Mouse (Mus musculus) hindbrain, embryonic 12.5 days (tissue): ENCODE measurements at regions not wholly inside any gene's neighbourhood (a gene's known extent, or its start where the extent isn't known, plus 50 kb on each side); places are given as distances from the start of the nearest gene placed in this dataset.

Experiments used
- ATAC-seq: fragments of 200-750 bp; cut with Nextera tagmentation; 2 replicates; pipeline ENCODE4 v1.8.0; 2017; ENCODE audit warnings: moderate TSS enrichment; ENCODE audit not compliant: low FRiP score
- H3K27ac ChIP-seq: fragments of 300-500 bp; sonication (generic); 2 replicates; pipeline ENCODE4 v1.5.1; 2016; ENCODE audit warnings: mild to moderate bottlenecking
- H3K27me3 ChIP-seq: fragments of 300-500 bp; sonication (generic); 2 replicates; pipeline ENCODE4 v1.6.1; 2016; ENCODE audit warnings: mild to moderate bottlenecking
- H3K36me3 ChIP-seq: fragments of 300-500 bp; sonication (generic); 2 replicates; pipeline ENCODE4 v1.6.1; 2016; ENCODE audit warnings: mild to moderate bottlenecking
- H3K4me1 ChIP-seq: fragments of 300-500 bp; sonication (generic); 2 replicates; pipeline ENCODE4 v1.6.1; 2016
- H3K4me2 ChIP-seq: fragments of 300-500 bp; sonication (generic); replicated peaks from 2 replicates; pipeline ENCODE4 v1.6.1; 2016; ENCODE audit warnings: mild to moderate bottlenecking
- H3K4me3 ChIP-seq: fragments of 300-500 bp; sonication (generic); 2 replicates; pipeline ENCODE4 v1.5.1; 2016; ENCODE audit warnings: mild to moderate bottlenecking
- H3K9ac ChIP-seq: fragments of 300-500 bp; sonication (generic); 2 replicates; pipeline ENCODE4 v1.6.1; 2016; ENCODE audit warnings: mild to moderate bottlenecking, moderate library complexity
- H3K9me3 ChIP-seq: fragments of 300-500 bp; sonication (generic); replicated peaks from 2 replicates; pipeline ENCODE4 v1.6.1; 2016; ENCODE audit warnings: mild to moderate bottlenecking
- WGBS: fragments of 180-500 bp; shearing (Covaris S2); methylation state at CpG from one replicate; pipeline ENCODE4 v1.1.7; 2016; 5-methylcytosine and 5-hydroxymethylcytosine counted together

DNA sequence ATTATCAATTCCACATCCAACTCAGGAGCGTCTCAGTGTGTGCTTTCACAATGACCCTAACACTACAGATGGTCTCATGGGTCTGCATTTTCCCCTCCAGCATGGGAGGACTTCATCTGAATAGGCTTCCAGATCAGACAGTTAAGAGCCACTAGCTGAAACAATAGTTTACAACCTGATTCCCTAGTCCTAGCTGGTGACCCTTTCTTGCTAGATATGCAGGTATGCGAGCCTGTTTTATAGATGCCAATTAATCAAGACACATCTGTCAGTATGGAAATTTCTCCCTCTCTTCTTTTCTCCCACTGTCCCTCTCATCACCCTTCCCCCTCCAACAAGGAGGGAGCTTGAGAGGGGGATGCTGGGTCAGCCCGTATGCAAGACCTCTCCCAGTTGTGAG lies 71.2 kb upstream of the Zic3 start:
- H3K36me3 ChIP-seq = no peaks in the 10 kb centered on the region
- no peaks in the 10 kb centered on the region for H3K27me3 ChIP-seq
- H3K9me3 ChIP-seq = no peaks in the 10 kb centered on the region
- no peak overlapping the region for H3K27ac ChIP-seq
- 42% methylated on average over 3 of the region's 3 CpGs for WGBS
- no peak overlapping the region for H3K9ac ChIP-seq
- no peaks in the 10 kb centered on the region for H3K4me1 ChIP-seq
- no peak for ATAC-seq
- no peak overlapping the region for H3K4me3 ChIP-seq
- no peak overlapping the region for H3K4me2 ChIP-seq

DNA sequence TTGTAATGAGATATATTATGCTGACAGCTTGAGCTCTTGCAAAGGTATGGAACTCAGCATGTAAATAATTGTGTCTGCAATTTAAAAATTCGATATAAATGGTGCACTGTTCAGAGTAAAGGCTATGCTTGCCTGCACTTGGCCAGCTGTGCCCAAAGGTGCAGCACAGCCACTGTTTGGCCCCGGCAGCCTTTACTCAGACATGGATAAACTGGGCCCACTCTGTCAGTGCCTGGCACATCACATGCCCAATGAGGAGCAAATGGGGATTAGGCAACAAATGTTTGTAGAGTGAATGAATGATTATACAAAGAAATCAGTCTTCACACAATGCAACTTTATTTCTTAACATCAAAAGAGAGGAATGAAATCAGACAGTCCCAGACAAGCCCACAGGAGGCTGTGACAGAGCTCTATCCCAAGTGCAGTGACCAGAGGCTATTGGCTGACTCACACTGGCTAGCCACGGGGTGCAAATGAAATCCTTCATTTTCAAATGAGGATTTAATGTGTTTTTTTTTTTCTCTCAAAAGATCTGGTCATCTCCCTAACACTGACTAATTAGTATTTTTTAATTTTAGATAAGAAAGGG lies 67.8 kb upstream of the Zic3 start:
- Histone ChIP-seq H3K9ac (no peak overlapping the region), H3K27ac (no peak overlapping the region), H3K9me3 (no peaks in the 10 kb centered on the region), H3K4me3 (no peak overlapping the region), H3K4me2 (no peak overlapping the region), H3K4me1 (no peaks in the 10 kb centered on the region), H3K27me3 (no peaks in the 10 kb centered on the region), H3K36me3 (no peaks in the 10 kb centered on the region)
- 48% methylated on average over 3 of the region's 3 CpGs for WGBS
- no peak for ATAC-seq
